Mouse (Mus musculus) forebrain, embryonic 12.5 days (tissue): ENCODE data around the gene Agrp. TPM values are rescaled to one million over a fixed set of nuclear protein-coding genes. Genes with fewer than 3 reads are reported as not detected.

Source experiments
- ATAC-seq: fragments of 200-750 bp; cut with Nextera tagmentation; 2 replicates; pipeline ENCODE4 v1.8.0; 2017; ENCODE audit warnings: moderate TSS enrichment; ENCODE audit not compliant: low FRiP score
- H3K27ac ChIP-seq: fragments of 300-500 bp; sonication (generic); 2 replicates; pipeline ENCODE4 v1.5.1; 2016; ENCODE audit warnings: mild to moderate bottlenecking
- H3K27me3 ChIP-seq: fragments of 300-500 bp; sonication (generic); 2 replicates; pipeline ENCODE4 v1.6.1; 2016; ENCODE audit warnings: mild to moderate bottlenecking
- H3K36me3 ChIP-seq: fragments of 300-500 bp; sonication (generic); replicated peaks from 2 replicates; pipeline ENCODE4 v1.6.1; 2016; ENCODE audit warnings: mild to moderate bottlenecking
- H3K4me1 ChIP-seq: fragments of 300-500 bp; sonication (generic); 2 replicates; pipeline ENCODE4 v1.6.1; 2016
- H3K4me2 ChIP-seq: fragments of 300-500 bp; sonication (generic); 2 replicates; pipeline ENCODE4 v1.6.1; 2016; ENCODE audit warnings: mild to moderate bottlenecking, moderate library complexity
- H3K4me3 ChIP-seq: fragments of 300-500 bp; sonication (generic); replicated peaks from 2 replicates; pipeline ENCODE4 v1.5.1; 2016; ENCODE audit warnings: mild to moderate bottlenecking
- H3K9ac ChIP-seq: fragments of 300-500 bp; sonication (generic); 2 replicates; pipeline ENCODE4 v1.6.1; 2016; ENCODE audit warnings: mild to moderate bottlenecking
- H3K9me3 ChIP-seq: fragments of 300-500 bp; sonication (generic); 2 replicates; pipeline ENCODE4 v1.6.1; 2016
- WGBS: fragments of 180-500 bp; shearing (Covaris S2); methylation state at CpG from one replicate; pipeline ENCODE4 v1.1.7; 2016; 5-methylcytosine and 5-hydroxymethylcytosine counted together
- polyA plus RNA-seq: library from polyadenylated mRNA; unstranded; fragments of >200 nt; fragmentation: Nextera tagmentation; extraction: Ambion mirVana; gene quantifications from 2 replicates; pipeline ENCODE4 v1.2.1, GENCODE M21; 2016

Gene Agrp
- 0.61 and 1.2 TPM in 2 replicates for polyA plus RNA-seq

DNA sequence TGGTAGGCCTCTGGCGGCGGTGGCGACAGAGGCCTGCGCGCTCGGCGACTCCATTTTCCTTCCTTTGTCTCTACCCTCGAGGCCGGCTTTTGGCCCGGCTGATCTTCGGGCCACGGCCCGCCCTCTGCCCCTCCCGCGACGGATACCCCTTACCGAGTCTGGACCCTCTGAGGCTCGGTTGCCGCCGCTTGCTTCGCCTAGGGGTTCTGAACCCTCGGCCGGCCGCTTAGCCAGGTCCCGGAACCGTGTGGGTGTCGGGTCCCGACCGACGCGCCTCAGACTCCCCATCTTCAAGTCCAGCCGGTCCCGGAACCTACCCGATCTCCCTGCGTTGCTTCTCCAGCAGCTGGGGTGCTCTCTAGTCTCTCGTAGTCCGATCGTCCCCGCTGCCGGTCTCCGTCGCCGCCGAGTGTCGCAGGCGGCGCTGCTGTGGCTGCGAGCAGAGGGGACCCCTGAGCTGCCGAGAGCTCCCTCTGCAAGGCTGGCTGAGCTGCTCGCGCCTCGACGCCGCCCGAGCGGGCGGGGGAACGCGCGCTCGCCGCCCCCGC is at the start of gene Agrp:
Agrp (minus strand) TSS at position 431 of the 548 bp plus-strand sequence.
- H3K27ac ChIP-seq = peak within 1 kb of the TSS; percentile 100
- ATAC-seq = peak; percentile 45
- peak within 1 kb of the TSS; percentile 88 for H3K4me2 ChIP-seq
- 0 out of 2 replicates have a peak, but pooled peaks cover 3% of the 10 kb centered on the region for H3K36me3 ChIP-seq
- WGBS = under 1% methylated on average over 60 of the region's 63 CpGs
- no peaks in the 10 kb centered on the region for H3K9me3 ChIP-seq
- H3K9ac ChIP-seq = peak within 1 kb of the TSS; percentile 98
- no peaks in the 10 kb centered on the region for H3K27me3 ChIP-seq
- H3K4me1 ChIP-seq = peaks cover 25% of the 10 kb centered on the region
- H3K4me3 ChIP-seq = peak within 1 kb of the TSS; percentile 90

DNA sequence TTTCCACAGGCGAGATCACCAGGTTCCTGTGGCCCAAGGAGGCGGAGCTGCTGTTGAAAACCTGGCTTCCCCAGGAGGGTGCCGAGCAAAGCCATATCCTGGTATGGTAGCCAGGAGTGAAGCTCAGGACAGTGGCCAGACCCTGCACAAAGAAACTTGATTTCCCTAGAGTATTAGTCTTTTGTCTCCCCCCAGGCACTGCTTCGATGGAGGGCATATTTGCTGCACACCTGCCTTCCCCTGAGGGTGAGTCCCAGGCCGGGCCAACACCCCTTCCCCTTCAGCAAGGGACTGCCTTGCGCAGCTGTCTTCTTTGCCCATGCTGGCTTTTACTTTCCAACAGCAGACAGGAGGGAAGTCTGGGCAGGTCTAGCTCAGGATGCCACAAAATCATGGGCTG is 49.4 kb upstream of the Agrp start:
- ATAC-seq = no peak
- WGBS = 67% methylated on average over 6 of the region's 6 CpGs
- Histone ChIP-seq H3K27me3 (no peaks in the 10 kb centered on the region), H3K27ac (no peak overlapping the region), H3K9ac (no peak overlapping the region), H3K36me3 (peaks cover 28% of the 10 kb centered on the region), H3K4me1 (no peaks in the 10 kb centered on the region), H3K9me3 (no peaks in the 10 kb centered on the region), H3K4me2 (no peak overlapping the region), H3K4me3 (no peak overlapping the region)

DNA sequence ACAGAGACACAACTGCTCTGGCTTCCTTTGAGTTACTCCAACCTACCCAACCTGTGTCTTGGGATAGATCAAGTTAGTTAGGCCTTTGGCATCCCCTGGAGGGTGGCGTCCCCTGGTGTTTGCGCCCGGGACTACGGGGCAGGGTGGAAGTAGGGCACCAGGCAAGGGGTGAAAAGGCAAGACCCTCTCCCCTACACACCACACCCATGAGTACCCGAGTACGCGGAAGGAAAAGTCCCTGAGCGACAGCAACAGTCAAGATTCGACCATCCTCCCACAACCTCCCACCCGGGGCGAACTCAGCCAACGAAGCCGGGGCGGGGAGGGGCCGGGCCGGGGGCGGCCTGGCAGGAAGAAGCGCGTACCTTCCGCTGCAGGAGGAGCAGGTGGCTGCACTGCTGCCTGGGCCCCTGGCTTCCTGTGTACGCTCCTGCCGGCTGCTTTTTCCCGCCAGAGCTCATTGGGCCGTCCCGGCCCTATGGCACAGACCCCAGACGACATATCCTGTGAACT is 48.7 kb upstream of the Agrp start, which contains the start of gene Carmil2:
Carmil2 (plus strand) TSS at position 479 of the 513 bp plus-strand sequence.
- Histone ChIP-seq H3K4me3 (no peak within 1 kb of the TSS), H3K4me2 (peak within 1 kb of the TSS; percentile 13; the same call in 1 of the 2 replicates), H3K27ac (no peak within 1 kb of the TSS), H3K36me3 (peaks cover 35% of the 10 kb centered on the region), H3K9ac (no peak within 1 kb of the TSS), H3K4me1 (no peaks in the 10 kb centered on the region), H3K27me3 (no peaks in the 10 kb centered on the region), H3K9me3 (no peaks in the 10 kb centered on the region)
- WGBS = 11% methylated on average over 26 of the region's 26 CpGs
- no peak for ATAC-seq

DNA sequence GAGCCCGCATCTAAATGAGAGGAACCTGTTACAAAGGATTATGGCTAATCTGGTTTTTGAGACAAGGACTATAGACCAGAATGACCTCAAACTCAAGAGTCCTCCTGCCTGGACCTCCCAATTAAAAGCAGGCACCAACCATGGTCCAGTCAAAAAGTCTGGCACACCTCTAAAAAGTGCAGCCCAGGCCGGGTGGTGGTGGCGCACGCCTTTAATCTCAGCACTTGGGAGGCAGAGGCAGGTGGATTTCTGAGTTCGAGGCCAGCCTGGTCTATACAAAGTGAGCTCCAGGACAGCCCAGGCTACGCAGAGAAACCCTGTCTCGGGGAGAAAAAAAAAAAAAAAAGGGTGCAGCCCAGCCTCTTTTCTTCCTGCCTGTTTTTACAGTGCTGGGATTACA is 48.1 kb upstream of the Agrp start:
- Histone ChIP-seq H3K27me3 (no peaks in the 10 kb centered on the region), H3K4me2 (no peak overlapping the region), H3K4me3 (no peak overlapping the region), H3K27ac (no peak overlapping the region), H3K9me3 (no peaks in the 10 kb centered on the region), H3K9ac (no peak overlapping the region), H3K4me1 (no peaks in the 10 kb centered on the region), H3K36me3 (peaks cover 41% of the 10 kb centered on the region)
- ATAC-seq = no peak
- 83% methylated on average over 7 of the region's 7 CpGs for WGBS

DNA sequence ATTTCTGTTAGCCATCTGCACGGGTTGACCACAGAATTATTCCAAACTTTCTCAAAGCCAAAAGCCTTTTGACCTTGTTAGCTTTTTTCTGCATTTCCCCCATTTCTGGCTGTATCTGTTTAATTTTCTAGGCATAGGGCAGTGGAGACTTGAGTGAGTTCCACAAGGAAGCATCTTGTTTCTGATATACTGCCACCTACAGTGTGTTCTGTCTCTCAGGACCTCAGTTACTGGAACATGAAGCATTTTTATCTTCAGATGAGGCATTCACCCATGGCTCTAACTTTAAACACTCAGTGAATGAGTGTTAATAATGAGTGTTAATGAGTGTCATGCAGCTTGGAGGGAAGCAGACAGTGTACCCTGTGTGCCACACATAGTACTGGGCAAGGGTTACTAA is 40.7 kb upstream of the Agrp start:
- no peaks in the 10 kb centered on the region for H3K27me3 ChIP-seq
- no peak overlapping the region for H3K9ac ChIP-seq
- ATAC-seq = no peak
- no peak overlapping the region for H3K27ac ChIP-seq
- H3K9me3 ChIP-seq = no peaks in the 10 kb centered on the region
- H3K4me1 ChIP-seq = no peaks in the 10 kb centered on the region
- H3K36me3 ChIP-seq = peaks cover 95% of the 10 kb centered on the region
- 85% methylated on average over 1 of the region's 1 CpGs for WGBS
- no peak overlapping the region for H3K4me3 ChIP-seq
- H3K4me2 ChIP-seq = no peak overlapping the region

DNA sequence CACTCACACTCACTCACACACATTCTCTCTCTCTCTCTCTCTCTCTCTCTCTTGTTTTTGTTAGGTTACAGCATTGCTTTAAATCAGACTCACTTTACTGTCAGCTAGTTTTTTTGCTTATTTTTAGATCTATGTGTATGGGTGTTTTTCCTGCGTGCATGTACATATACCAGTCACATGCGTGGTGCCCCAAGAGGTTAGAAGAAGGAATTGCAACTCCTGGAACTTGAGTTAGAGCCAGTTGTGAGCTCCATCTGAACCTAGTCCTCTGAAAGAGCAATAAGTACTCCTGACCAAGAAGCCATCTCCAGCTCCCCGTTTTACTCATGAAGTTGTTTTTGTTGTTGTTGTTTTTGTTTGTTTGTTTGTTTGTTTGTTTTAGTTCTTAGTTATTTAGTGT is 24.0 kb upstream of the Agrp start:
- Histone ChIP-seq H3K9ac (no peak overlapping the region), H3K27ac (no peak overlapping the region), H3K4me3 (no peak overlapping the region), H3K36me3 (peaks cover 27% of the 10 kb centered on the region), H3K4me2 (no peak overlapping the region), H3K4me1 (no peaks in the 10 kb centered on the region), H3K9me3 (no peaks in the 10 kb centered on the region), H3K27me3 (no peaks in the 10 kb centered on the region)
- no peak for ATAC-seq
- 81% methylated on average over 3 of the region's 3 CpGs for WGBS

DNA sequence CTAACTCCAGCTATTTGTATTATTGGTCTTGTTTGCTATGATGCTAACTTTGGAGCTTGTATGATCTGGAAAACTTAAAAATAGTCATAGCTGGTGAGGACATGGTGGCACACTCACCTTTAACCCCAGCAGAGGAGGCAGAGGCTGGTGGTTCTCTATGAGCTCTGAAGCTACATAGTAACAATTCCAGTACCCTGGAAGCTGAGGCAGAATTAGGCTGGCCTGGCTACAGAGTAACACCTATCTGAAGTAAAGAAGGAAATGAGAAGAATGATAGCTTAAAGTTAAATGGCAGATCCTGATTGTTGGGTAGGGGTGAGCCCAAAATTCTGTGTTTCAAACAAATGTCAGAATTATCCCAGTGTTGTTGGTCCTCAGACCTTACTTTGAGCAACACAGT is 20.4 kb upstream of the Agrp start:
- Histone ChIP-seq H3K9ac (no peak overlapping the region), H3K4me1 (no peaks in the 10 kb centered on the region), H3K9me3 (no peaks in the 10 kb centered on the region), H3K4me2 (no peak overlapping the region), H3K4me3 (no peak overlapping the region), H3K36me3 (peaks cover 22% of the 10 kb centered on the region), H3K27ac (no peak overlapping the region), H3K27me3 (no peaks in the 10 kb centered on the region)
- ATAC-seq = no peak

DNA sequence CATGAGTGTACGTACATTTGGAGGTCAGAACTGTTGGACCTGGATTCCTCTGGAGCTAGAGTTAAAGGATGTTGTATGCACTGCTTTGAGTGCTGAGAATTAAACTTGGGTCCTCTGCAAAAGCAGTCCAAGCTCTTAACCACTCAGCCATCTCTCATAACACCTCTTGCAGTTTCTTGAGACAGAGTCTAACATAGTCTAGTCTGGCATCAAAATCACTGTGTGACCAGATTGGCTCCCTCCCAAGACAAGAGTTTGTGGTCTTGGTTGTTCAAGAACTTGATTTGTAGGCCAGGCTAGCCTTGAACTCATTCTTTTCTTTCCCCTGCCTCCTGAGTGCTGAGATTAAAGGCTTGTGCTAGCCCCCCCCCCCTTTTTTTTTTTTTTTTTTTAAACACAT is 11.7 kb upstream of the Agrp start:
- ATAC-seq = no peak
- Histone ChIP-seq H3K4me2 (no peak overlapping the region), H3K4me3 (no peak overlapping the region), H3K9me3 (no peaks in the 10 kb centered on the region), H3K27ac (no peak overlapping the region), H3K9ac (no peak overlapping the region), H3K27me3 (no peaks in the 10 kb centered on the region), H3K4me1 (no peaks in the 10 kb centered on the region), H3K36me3 (peaks cover 52% of the 10 kb centered on the region)
- WGBS = 94% methylated on average over 1 of the region's 1 CpGs

DNA sequence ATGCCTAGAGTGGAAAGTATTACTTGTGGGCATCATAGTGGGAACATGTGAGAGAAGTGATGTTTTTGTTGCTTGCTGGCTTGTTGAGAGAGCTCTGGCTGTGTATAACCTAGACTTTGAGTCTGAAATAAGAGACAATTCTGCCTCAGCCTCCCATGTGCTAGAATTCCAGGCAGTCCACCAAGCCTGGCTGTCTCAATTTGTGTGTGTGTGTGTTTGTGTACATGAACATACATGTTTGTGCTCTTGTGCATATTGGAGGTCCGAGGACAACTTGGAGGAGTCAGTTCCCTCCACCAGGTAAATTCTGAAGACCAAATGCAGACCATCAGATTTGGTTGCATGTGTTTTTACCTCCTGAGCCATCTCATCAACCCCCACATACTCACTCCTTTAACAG is 8.0 kb upstream of the Agrp start:
- Histone ChIP-seq H3K27me3 (no peaks in the 10 kb centered on the region), H3K4me1 (no peaks in the 10 kb centered on the region), H3K4me2 (no peak overlapping the region), H3K4me3 (no peak overlapping the region), H3K36me3 (peaks cover 42% of the 10 kb centered on the region), H3K9ac (no peak overlapping the region), H3K9me3 (no peaks in the 10 kb centered on the region), H3K27ac (no peak overlapping the region)
- no peak for ATAC-seq
- WGBS = 89% methylated on average over 1 of the region's 1 CpGs

DNA sequence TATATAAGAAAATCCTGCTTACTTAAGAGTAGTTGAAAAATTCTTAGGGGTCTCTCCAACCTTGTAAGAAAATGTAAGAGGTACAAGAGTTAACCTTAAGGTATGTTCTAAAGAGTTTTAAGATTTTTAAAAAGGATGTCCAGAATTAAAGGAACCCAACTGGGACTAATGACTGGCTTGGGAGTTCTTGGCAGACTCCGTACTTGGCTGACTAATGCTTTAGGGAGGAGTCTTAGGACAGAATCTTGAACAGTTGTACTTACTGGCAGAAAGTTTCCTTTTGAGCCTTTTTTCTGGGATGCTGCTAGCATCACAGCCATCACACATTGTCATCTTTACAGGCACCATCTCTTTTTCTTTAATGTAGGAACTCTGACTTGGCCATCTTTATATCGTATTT is 3.3 kb upstream of the Agrp start:
- H3K9ac ChIP-seq = no peak overlapping the region
- peaks cover 18% of the 10 kb centered on the region for H3K4me1 ChIP-seq
- H3K9me3 ChIP-seq = no peaks in the 10 kb centered on the region
- H3K27me3 ChIP-seq = no peaks in the 10 kb centered on the region
- peaks cover 22% of the 10 kb centered on the region for H3K36me3 ChIP-seq
- H3K4me3 ChIP-seq = no peak overlapping the region
- no peak overlapping the region for H3K4me2 ChIP-seq
- no peak overlapping the region for H3K27ac ChIP-seq
- 91% methylated on average over 2 of the region's 2 CpGs for WGBS
- no peak for ATAC-seq

DNA sequence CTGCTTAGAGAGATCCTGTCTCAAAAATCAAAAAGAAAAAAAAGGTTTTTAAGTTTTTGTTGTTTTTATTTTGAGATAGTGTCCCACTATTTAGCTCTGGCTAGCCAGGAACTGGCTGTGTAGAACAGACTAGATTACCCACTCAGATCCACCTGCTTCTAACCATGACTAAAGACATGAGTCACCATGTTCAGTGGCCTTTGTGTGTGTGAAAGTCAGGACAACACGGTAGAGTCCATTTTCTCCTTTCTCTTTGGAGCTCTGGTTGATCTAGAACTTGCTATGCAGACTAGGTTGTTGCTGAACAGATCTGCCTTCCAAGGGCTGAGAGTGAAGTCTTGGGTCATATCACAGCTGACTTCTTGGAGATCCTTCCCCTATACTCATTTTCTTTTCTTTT is 2.6 kb upstream of the Agrp start:
- WGBS = 93% methylated on average over 1 of the region's 1 CpGs
- Histone ChIP-seq H3K27ac (no peak overlapping the region), H3K9me3 (no peaks in the 10 kb centered on the region), H3K4me2 (no peak overlapping the region), H3K36me3 (peaks cover 16% of the 10 kb centered on the region), H3K27me3 (no peaks in the 10 kb centered on the region), H3K4me1 (peaks cover 24% of the 10 kb centered on the region), H3K4me3 (no peak overlapping the region), H3K9ac (no peak overlapping the region)
- no peak for ATAC-seq

DNA sequence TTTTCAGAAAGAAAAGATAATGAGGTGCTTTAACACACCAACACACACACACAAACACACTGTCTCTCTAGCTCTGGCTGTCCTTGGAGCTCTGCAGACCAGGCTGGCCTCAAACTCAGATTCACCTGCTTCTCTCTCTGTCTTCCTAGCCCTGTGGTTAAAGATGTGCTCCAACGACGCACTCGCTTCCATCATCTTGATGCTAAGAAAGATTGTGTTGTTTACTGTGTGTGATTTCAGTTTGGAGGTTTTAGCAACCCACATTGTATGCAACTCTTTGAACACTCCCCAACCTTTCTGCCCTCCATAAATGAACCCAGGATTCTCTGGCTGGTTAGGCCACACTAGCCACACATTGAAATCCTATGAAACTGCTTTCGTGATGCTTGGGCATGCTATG is 1.3 kb upstream of the Agrp start:
- Histone ChIP-seq H3K27me3 (no peaks in the 10 kb centered on the region), H3K4me1 (peaks cover 25% of the 10 kb centered on the region), H3K36me3 (peaks cover 5% of the 10 kb centered on the region), H3K27ac (no peak overlapping the region), H3K9ac (peak overlapping the region; percentile 45), H3K4me2 (peak overlapping the region; percentile 88), H3K4me3 (peak overlapping the region; percentile 90; the same call in 1 of the 2 replicates), H3K9me3 (no peaks in the 10 kb centered on the region)
- 93% methylated on average over 4 of the region's 4 CpGs for WGBS
- no peak for ATAC-seq

DNA sequence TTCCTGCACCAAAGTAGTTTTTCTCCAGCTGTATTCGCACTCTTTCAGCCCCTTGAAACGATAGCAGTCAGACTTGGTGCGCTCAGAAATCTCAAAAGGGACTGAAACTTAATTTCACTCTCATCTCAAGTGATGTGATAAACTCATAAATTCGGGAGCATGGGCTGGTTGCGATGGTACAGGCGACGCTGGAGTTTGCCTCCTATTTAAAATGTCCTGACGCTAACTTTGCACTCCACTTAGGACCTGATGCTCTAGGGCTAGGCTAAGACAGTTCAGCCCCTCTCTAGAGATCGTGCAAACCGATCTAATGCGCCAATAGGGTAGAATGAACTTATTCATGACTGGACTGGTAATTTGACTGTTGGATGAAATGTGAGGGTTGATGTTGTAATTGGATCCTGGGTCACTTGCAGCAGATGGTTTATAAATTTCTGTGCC is 428 bp upstream of the Agrp start:
- peak overlapping the region; percentile 98 for H3K9ac ChIP-seq
- WGBS = under 1% methylated on average over 11 of the region's 11 CpGs

More for the DNA sequence above, 428 bp upstream of the Agrp start:
- peaks cover 25% of the 10 kb centered on the region for H3K4me1 ChIP-seq
- no peak for ATAC-seq
- peak overlapping the region; percentile 100 for H3K27ac ChIP-seq
- H3K27me3 ChIP-seq = no peaks in the 10 kb centered on the region
- peak overlapping the region; percentile 88 for H3K4me2 ChIP-seq
- H3K9me3 ChIP-seq = no peaks in the 10 kb centered on the region
- H3K36me3 ChIP-seq = 0 out of 2 replicates have a peak, but pooled peaks cover 3% of the 10 kb centered on the region
- peak overlapping the region; percentile 90 for H3K4me3 ChIP-seq
